Mouse (Mus musculus): Measurements from ENCODE around the gene Taf4. TPM values are rescaled to one million over a fixed set of nuclear protein-coding genes. Genes with fewer than 3 reads are reported as not detected.

Gene Taf4
- polyA plus RNA-seq, 1 experiment = 26.4 TPM

DNA sequence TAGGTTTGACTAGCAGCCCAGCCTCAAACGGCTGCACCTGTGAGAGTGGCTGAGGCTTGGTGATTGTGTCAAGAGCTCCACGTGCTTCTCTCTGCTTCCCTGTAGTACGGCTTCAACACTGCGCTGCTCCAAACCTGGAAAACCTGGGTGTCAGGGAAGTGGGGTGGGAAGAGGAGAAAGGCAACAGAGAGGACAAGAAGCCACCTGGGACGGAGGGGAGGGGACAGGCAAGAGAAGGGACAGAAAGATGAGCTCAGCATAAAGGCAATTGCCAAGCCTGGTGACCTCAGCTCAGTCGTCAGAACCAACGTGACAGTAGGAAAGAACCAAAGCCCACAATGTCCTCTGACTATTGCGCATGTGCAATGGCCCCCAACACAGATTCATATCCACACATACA, 44.5 kb upstream of the Taf4 start:
- Histone ChIP-seq H3K4me1 (ENCODE audit: control insufficient read depth, insufficient read depth, low read length) (no peaks in the 10 kb centered on the region), H3K27ac (ENCODE audit: insufficient read depth, low read length) (no peak overlapping the region), H3K27me3 (ENCODE audit: control insufficient read depth, insufficient read depth, low read length, poor library complexity, severe bottlenecking) (no peaks in the 10 kb centered on the region; the same call in 1 of the 2 replicates), H3K9ac (ENCODE audit: low read depth, poor library complexity, severe bottlenecking) (no peak overlapping the region), H3K4me3 (ENCODE audit: low read depth, low read length) (no peak overlapping the region), H3K9me3 (replicated peaks; ENCODE audit: control insufficient read depth, insufficient read depth, low read length, poor library complexity, severe bottlenecking) (no peaks in the 10 kb centered on the region), H3K36me3 (ENCODE audit: control insufficient read depth, insufficient read depth, low read length, poor library complexity, severe bottlenecking) (no peaks in the 10 kb centered on the region)
- TF ChIP-seq CTCF (IDR thresholded peaks at IDR 0.05; ENCODE audit: low read depth, low read length) (no peak), POLR2A (IDR thresholded peaks at IDR 0.05; ENCODE audit: insufficient read depth, low read length) (no peak), EP300 (IDR thresholded peaks at IDR 0.05; ENCODE audit: insufficient read depth, low read depth, low read length) (no peak)

DNA sequence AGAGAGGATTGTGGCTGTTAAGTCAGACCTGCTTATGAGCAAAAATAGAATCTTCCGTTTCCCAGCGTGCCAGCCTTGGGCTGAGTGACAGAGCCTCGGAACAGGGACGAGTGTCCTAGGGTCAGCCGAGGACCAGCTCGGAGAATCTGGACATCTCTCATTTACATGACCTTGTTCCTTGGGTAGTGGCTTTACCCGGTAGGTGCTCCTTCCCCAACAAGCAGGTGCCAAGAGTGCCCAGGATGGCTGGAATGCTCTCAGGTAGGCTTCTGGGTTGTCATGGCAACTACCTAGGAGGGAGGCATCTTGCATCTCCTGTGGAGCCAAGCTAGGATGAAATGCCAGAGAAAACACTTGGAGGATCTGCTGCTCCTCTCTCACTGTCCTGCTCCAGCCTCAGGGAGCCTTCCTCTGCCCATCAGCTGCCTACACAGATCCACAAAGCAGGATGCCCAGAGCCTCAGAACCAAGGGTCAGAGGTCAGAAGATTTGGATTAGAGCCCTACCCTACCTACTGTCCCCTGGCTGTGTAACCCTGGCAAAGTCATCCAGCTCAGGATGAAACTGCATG, 43.7 kb upstream of the Taf4 start:
- TF ChIP-seq EP300 (IDR thresholded peaks at IDR 0.05; ENCODE audit: insufficient read depth, low read depth, low read length) (no peak), CTCF (IDR thresholded peaks at IDR 0.05; ENCODE audit: low read depth, low read length) (no peak), POLR2A (IDR thresholded peaks at IDR 0.05; ENCODE audit: insufficient read depth, low read length) (no peak)
- no peaks in the 10 kb centered on the region; the same call in 1 of the 2 replicates for H3K27me3 ChIP-seq (ENCODE audit: control insufficient read depth, insufficient read depth, low read length, poor library complexity, severe bottlenecking)
- H3K4me3 ChIP-seq (ENCODE audit: low read depth, low read length) = no peak overlapping the region
- H3K9me3 ChIP-seq (replicated peaks; ENCODE audit: control insufficient read depth, insufficient read depth, low read length, poor library complexity, severe bottlenecking) = no peaks in the 10 kb centered on the region
- no peak overlapping the region for H3K9ac ChIP-seq (ENCODE audit: low read depth, poor library complexity, severe bottlenecking)
- H3K27ac ChIP-seq (ENCODE audit: insufficient read depth, low read length) = no peak overlapping the region
- H3K4me1 ChIP-seq (ENCODE audit: control insufficient read depth, insufficient read depth, low read length) = no peaks in the 10 kb centered on the region
- no peaks in the 10 kb centered on the region for H3K36me3 ChIP-seq (ENCODE audit: control insufficient read depth, insufficient read depth, low read length, poor library complexity, severe bottlenecking)

GRCm38 (mm10) chr2:180018573-180018972, 42.1 kb upstream of the Taf4 start:
- TF ChIP-seq CTCF (IDR thresholded peaks at IDR 0.05; ENCODE audit: low read depth, low read length) = no peak
- TF ChIP-seq EP300 (IDR thresholded peaks at IDR 0.05; ENCODE audit: insufficient read depth, low read depth, low read length) = no peak
- no peak for TF ChIP-seq POLR2A (IDR thresholded peaks at IDR 0.05; ENCODE audit: insufficient read depth, low read length)
- no peak overlapping the region for H3K9ac ChIP-seq (ENCODE audit: low read depth, poor library complexity, severe bottlenecking)

GRCm38 (mm10) chr2:180017632-180018031, 41.2 kb upstream of the Taf4 start:
- Histone ChIP-seq H3K9ac (ENCODE audit: low read depth, poor library complexity, severe bottlenecking) (no peak overlapping the region), H3K4me1 (ENCODE audit: control insufficient read depth, insufficient read depth, low read length) (no peaks in the 10 kb centered on the region), H3K9me3 (replicated peaks; ENCODE audit: control insufficient read depth, insufficient read depth, low read length, poor library complexity, severe bottlenecking) (no peaks in the 10 kb centered on the region), H3K27ac (ENCODE audit: insufficient read depth, low read length) (no peak overlapping the region), H3K4me3 (ENCODE audit: low read depth, low read length) (no peak overlapping the region), H3K36me3 (ENCODE audit: control insufficient read depth, insufficient read depth, low read length, poor library complexity, severe bottlenecking) (no peaks in the 10 kb centered on the region), H3K27me3 (ENCODE audit: control insufficient read depth, insufficient read depth, low read length, poor library complexity, severe bottlenecking) (no peaks in the 10 kb centered on the region; the same call in 1 of the 2 replicates)
- no peak for TF ChIP-seq EP300 (IDR thresholded peaks at IDR 0.05; ENCODE audit: insufficient read depth, low read depth, low read length)
- TF ChIP-seq POLR2A (IDR thresholded peaks at IDR 0.05; ENCODE audit: insufficient read depth, low read length) = no peak
- no peak for TF ChIP-seq CTCF (IDR thresholded peaks at IDR 0.05; ENCODE audit: low read depth, low read length)

More at GRCm38 (mm10) chr2:180018573-180018972, 42.1 kb upstream of the Taf4 start:
- H3K4me3 ChIP-seq (ENCODE audit: low read depth, low read length) = no peak overlapping the region
- H3K4me1 ChIP-seq (ENCODE audit: control insufficient read depth, insufficient read depth, low read length) = no peaks in the 10 kb centered on the region
- H3K36me3 ChIP-seq (ENCODE audit: control insufficient read depth, insufficient read depth, low read length, poor library complexity, severe bottlenecking) = no peaks in the 10 kb centered on the region
- H3K27me3 ChIP-seq (ENCODE audit: control insufficient read depth, insufficient read depth, low read length, poor library complexity, severe bottlenecking) = no peaks in the 10 kb centered on the region; the same call in 1 of the 2 replicates
- H3K27ac ChIP-seq (ENCODE audit: insufficient read depth, low read length) = no peak overlapping the region
- no peaks in the 10 kb centered on the region for H3K9me3 ChIP-seq (replicated peaks; ENCODE audit: control insufficient read depth, insufficient read depth, low read length, poor library complexity, severe bottlenecking)

DNA sequence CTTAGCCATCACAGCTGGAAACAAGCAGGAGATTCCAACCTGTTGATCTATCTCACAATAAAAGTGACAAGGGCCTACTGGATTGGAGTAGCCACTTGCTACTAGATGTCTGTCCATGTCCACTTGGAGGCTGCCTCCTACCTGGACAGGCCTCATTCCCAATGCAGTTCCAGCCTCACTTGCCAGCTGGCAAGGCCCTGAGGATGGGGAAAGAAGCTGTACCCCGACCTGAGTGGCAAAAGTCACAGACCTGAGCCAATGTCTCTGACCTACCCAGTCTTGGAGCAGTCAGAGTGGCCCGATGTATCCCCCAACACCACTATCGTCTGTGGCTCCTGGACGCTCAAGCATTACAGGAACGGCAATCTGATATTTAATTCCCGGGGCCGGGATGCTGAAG, 37.2 kb upstream of the Taf4 start:
- Histone ChIP-seq H3K36me3 (ENCODE audit: control insufficient read depth, insufficient read depth, low read length, poor library complexity, severe bottlenecking) (no peaks in the 10 kb centered on the region), H3K9ac (ENCODE audit: low read depth, poor library complexity, severe bottlenecking) (no peak overlapping the region), H3K4me3 (ENCODE audit: low read depth, low read length) (no peak overlapping the region), H3K27me3 (ENCODE audit: control insufficient read depth, insufficient read depth, low read length, poor library complexity, severe bottlenecking) (no peaks in the 10 kb centered on the region), H3K9me3 (replicated peaks; ENCODE audit: control insufficient read depth, insufficient read depth, low read length, poor library complexity, severe bottlenecking) (no peaks in the 10 kb centered on the region), H3K4me1 (ENCODE audit: control insufficient read depth, insufficient read depth, low read length) (no peaks in the 10 kb centered on the region), H3K27ac (ENCODE audit: insufficient read depth, low read length) (no peak overlapping the region)
- TF ChIP-seq EP300 (IDR thresholded peaks at IDR 0.05; ENCODE audit: insufficient read depth, low read depth, low read length) = no peak
- TF ChIP-seq CTCF (IDR thresholded peaks at IDR 0.05; ENCODE audit: low read depth, low read length) = no peak
- TF ChIP-seq POLR2A (IDR thresholded peaks at IDR 0.05; ENCODE audit: insufficient read depth, low read length) = no peak

DNA sequence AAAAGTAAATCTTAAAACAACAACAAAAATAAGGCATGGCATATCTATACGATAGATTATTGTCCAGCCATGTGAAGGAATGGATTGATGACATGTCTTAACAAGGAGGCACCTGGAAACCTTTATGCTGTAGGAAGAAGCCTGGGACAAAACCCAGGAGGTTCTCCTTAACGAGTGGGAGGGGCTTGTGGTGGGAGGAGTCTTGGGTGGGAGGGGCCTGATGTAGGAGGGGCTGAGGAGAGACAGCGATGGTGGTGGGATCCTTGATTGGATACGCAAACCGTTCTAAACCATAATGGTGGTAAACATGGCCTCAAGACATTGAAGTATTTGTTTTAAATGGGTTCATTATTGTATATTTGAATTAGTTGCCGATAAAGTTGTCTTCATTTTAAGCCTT, 34.9 kb upstream of the Taf4 start:
- TF ChIP-seq CTCF (IDR thresholded peaks at IDR 0.05; ENCODE audit: low read depth, low read length) (no peak), POLR2A (IDR thresholded peaks at IDR 0.05; ENCODE audit: insufficient read depth, low read length) (no peak), EP300 (IDR thresholded peaks at IDR 0.05; ENCODE audit: insufficient read depth, low read depth, low read length) (no peak)
- Histone ChIP-seq H3K9ac (ENCODE audit: low read depth, poor library complexity, severe bottlenecking) (no peak overlapping the region), H3K9me3 (replicated peaks; ENCODE audit: control insufficient read depth, insufficient read depth, low read length, poor library complexity, severe bottlenecking) (no peaks in the 10 kb centered on the region), H3K4me3 (ENCODE audit: low read depth, low read length) (no peak overlapping the region), H3K27ac (ENCODE audit: insufficient read depth, low read length) (no peak overlapping the region), H3K36me3 (ENCODE audit: control insufficient read depth, insufficient read depth, low read length, poor library complexity, severe bottlenecking) (no peaks in the 10 kb centered on the region), H3K27me3 (ENCODE audit: control insufficient read depth, insufficient read depth, low read length, poor library complexity, severe bottlenecking) (no peaks in the 10 kb centered on the region), H3K4me1 (ENCODE audit: control insufficient read depth, insufficient read depth, low read length) (no peaks in the 10 kb centered on the region)

All from ES-Bruce4 (cell line).